Mouse (Mus musculus) T-helper 1 cell (primary cell): ENCODE measurements at regions not wholly inside any gene's neighbourhood (a gene's known extent, or its start where the extent isn't known, plus 50 kb on each side); places are given as distances from the start of the nearest gene placed in this dataset.

Experiments
- in situ Hi-C: fragments of 300-600 bp; cut with MboI, MseI; formaldehyde crosslinking; loops from one replicate; pipeline ENCODE4 v1.15.1; 2025; ENCODE audit warnings: high pct_unique_total_duplicates

DNA sequence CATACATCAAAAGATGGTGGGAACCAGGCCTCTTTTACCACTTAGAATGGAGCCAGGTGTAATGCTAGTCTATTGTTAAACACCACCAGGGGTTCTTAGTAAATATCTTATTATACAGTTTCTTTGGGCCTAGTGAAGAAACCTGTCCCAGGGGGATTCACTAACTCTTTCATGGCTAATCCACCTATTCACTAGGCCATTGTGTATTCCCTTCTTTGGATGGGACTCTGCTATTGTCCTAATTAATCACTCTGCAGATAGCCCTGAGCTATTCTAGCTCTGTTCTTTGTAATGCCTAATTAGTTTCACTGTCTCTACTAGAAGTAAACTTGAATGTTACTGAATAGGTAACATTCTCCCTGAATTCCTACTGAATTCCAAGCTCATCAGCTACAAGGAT, 107.6 kb upstream of the Ahr start:
- in situ Hi-C loops: no loop called here

DNA sequence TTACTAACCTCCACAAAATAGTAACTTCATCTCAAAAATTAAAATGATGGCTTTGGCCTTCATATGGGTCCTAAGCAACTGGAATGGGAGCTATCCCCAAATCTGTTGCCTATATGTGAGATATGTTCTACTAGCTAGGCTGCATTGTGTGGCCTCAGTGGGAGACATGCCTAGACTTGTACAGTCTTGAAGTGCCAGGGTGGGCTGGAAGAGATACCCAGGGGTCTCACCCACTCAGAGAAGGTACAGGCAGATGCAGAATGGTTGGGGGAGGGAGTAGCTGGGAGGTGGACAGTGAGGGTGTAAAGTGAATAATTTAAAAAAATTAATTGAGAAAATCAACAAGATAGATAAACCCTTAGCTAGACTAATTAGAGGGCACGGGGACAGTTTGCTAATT, 106.9 kb upstream of the Ahr start:
- in situ Hi-C loops: no loop called here

DNA sequence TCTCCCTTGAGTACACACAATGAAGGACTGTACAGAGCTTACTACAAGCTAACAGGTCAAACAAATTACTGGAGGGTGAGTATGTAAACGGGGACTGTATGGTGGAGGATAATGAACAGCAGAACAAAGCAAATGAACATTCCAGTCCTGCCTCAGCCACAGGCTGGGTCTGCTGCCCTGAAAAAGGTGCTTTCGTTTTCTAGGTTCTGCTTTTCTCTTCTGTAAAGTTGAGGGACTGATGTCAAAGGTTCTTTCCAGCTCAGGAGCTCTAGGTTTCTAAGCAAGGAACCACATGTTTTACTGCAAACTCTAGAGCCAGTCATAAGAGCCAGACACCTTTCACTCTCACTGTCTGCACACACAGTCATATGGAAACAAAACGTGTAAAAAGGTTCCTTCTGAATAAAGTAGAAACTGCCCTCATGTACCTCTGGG, 106.1 kb upstream of the Ahr start:
- in situ Hi-C loops: no loop called here

DNA sequence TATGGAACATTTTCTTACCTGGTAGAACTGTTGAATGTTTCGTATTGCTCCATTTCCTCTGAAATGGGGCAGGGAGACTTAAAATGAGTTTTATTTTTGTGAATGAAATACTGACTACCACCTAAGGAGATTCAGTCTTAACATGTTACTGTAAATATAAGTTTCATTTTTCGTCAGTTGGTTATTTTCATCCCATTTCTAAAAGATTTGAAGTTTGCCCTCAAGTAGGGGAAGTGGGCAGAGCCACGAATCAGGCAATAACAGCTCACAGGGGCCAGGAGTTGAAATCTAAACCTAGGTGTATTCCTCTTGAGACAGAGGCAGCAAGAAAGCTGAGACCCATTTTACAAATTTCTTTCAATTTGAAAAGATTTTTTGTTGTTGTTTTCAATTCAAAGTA, 88.6 kb upstream of the Ahr start:
- in situ Hi-C loops: no loop called here

DNA sequence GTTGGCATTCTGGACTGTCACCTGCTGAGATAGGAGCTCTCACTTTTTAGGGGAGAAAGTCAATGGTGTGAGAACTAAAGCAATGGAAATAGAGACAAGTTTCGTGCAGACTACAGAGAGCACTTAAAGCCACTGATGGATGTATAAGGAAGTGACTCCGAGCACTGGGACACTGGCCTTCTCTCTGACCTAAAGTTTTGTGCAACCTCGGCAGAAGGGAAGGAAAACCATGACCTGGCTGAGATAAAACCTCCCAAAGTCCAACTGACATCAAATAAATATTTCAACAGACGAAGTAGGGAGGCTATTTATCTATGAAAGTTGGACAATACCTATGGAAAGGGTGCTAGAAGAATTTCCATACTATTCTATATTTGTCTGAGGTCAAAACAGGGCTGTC, 80.0 kb upstream of the Ahr start:
- in situ Hi-C loops: loop anchor here (10.0 kb wide), 1 partner anchor 1860 kb away; no protein-coding TSS in a partner anchor

DNA sequence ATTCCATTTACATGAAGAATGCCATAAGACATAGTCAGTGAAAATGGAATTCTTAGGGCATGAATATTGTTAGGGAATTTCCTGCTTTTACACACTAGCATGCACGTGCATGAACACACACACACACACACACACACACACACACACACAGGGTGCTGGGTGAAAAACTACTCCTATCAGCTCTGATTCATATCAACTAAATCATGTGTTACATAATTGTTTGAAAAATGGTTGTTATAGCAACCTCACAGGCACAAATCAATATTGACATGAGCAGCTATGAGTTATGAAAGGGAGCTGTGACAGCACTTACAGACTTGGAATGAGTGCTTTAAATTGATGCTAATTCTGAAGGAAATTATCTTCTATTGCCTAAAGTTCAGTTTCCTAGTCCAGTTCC, 72.8 kb upstream of the Ahr start:
- in situ Hi-C loops: no loop called here

DNA sequence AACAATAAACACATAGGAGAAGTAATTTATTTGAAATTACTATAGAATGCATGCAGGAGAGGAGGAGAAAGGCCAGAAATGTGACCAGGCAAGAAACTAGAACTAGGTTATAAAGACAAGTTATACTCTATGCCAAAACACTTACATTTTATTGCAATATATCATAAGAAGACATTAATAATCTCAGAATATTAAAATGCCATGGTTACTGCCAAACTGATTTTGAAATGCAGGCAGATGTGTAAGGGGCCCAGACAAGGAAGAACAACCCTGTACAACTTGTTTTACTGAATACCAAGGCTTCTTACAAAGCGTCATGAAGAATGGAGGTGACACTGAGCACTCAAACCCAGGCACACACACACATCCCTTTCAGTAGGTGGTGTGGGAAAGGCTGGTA, 68.9 kb upstream of the Ahr start:
- in situ Hi-C loops: no loop called here

DNA sequence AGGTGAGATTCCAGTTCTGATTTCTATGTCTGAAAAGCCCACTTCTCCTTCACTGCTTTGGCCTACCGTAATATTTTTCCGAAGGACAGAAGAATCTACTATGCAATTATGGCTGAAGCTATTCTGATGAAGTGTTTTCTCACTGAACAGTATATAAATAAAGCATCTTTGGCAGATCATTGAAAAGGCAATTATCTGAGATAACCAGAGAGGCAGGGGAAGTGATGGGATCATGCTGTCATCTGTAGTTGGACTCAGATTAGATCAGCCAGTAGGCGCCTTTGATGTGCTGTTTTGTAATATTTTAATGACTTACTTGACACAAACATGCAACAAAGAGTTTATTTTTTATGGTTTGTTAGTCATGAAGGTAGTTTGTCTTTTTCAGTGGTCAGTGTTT, 67.8 kb upstream of the Ahr start:
- in situ Hi-C loops: no loop called here

DNA sequence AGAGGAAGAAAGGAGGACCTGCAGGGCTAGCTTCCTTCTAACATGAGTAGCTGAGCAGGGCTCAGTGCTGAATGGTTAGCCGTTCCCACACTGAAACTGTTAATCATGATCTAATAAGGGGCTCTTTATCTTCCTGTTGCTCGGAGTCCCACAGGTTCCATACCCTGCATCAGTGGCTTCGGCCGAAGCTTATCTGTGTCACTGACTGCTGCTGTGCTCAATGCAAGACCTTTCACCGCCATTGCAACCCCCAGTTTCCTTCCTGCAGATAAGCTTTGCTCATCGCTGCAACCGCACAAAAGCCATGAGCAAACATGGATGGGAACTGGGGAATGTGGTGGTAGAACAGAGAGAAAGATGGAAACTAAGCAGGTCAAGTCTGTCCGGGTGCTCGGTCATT, 63.5 kb upstream of the Ahr start:
- in situ Hi-C loops: no loop called here

DNA sequence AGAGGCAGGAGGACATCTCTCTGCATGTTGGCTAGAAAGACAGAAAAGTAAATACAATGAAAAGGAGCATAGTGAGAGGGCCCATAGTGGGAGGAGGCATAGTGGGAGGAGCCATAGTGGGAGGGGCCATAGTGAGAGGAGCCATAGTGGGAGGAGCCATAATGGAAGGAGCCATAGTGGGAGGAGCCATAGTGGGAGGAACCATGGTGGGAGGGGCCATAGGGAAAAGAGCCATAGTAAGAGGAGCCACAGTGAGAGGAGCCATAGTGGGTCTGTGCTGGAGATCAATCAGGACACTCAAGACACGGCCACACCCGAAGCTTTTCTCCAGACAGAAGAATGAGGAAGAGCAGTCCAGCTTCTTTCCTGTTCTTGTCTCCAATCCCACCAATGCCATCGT, 58.0 kb upstream of the Ahr start:
- in situ Hi-C loops: no loop called here
